Mouse (Mus musculus): ENCODE measurements around the gene Rcsd1. TPM values are rescaled to one million over a fixed set of nuclear protein-coding genes. Genes with fewer than 3 reads are reported as not detected.

The Rcsd1 gene
- polyA plus RNA-seq, 1 experiment from 2014 or later = 4.7 TPM

DNA sequence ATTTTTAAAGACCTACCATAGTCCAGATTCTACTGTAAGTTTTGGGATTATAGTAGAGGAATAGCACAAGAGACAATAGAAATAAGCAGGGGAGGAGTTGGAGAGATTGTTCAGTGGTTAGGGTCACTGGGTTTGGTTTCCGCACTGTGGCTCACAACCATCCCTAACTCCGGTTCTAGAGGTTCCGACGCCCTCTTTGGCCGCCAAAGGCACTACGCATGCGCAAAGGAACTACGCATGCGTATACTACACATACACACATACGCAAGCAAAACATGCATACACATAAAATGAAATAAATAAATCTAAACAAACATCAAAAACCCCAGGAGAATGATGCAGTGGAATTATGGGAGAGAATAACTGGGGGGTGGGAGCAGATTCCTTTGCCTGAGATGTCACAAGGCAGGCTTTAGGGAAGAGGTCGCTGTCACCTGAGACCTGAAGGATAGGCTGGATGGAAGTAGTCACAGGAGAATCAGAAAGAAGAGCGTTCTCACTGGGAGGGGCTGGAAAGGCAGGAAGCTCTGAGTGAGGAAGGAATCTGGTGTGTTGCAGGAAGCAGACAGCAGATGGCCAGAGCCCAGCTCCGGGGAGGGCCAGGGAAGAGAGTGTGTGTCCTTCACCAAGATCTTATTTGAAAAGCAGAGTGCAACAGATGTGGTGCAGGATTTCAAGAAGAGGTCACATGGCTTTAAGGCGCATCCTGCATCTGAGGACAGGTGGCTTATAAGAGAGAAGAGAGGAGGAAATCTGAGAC lies 56.3 kb downstream of the Rcsd1 start:
- Histone ChIP-seq H3K4me3 (replicated peaks; ENCODE audit: low read depth, low read length) (no peak overlapping the region), H3K4me1 (ENCODE audit: control insufficient read depth, insufficient read depth, low read length) (no peaks in the 10 kb centered on the region), H3K27ac (replicated peaks; ENCODE audit: low read depth, low read length) (no peak overlapping the region), H3K4me2 (ENCODE audit: low read length) (no peak overlapping the region), H3K9ac (replicated peaks; ENCODE audit: low read length) (no peak overlapping the region), H3K27me3 (ENCODE audit: control insufficient read depth, insufficient read depth, low read length) (no peaks in the 10 kb centered on the region), H3K9me3 (ENCODE audit: control insufficient read depth, low read length) (no peaks in the 10 kb centered on the region), H3K36me3 (ENCODE audit: control insufficient read depth, insufficient read depth, low read length) (no peaks in the 10 kb centered on the region)
- WGBS = 92% methylated on average over 14 of the region's 14 CpGs
- DNase-seq (no peak), ATAC-seq (ENCODE audit: low FRiP score, low TSS enrichment) (no peak)

DNA sequence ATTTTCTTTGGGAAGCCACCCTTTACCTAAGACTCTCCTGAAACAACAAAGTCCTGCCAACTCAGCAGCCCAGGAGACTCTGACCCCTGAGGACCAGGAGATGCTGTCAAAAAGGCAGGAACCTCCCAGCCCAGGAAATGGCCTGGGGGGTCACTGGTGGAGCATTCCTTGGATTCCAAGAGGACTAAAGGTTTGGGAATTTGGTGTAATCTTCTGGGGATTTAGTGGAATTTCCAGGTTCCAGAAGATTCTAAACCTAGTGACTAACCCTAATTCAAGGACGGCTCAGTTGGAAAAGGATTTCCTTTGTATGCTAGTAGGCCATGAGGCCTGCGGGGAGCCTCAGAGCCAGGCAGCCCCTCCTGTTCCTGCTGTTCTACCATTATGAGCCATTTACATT lies 57.0 kb downstream of the Rcsd1 start:
- 79% methylated on average over 2 of the region's 2 CpGs for WGBS

DNA sequence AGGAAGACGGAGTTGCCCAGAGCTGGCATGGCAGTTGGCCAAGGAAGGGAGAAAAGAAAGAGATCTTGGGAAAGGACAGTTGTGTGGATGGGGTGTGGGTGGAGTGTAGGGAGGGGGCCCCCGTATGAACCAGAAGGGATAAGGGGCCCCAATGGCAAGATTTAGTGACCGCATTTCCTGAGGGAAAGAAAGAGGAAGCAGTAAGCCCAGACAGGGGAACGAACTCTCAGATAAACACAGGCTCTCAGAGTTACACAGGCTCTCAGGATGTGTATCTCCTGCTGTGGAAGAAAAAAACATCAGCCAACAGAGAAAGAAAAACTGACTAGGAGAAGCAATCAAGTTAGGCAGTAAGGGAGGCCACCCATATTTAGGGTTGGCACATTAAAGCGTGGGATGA lies 58.4 kb downstream of the Rcsd1 start:
- Histone ChIP-seq H3K9me3 (ENCODE audit: control insufficient read depth, low read length) (no peaks in the 10 kb centered on the region), H3K4me3 (replicated peaks; ENCODE audit: low read depth, low read length) (no peak overlapping the region), H3K4me2 (ENCODE audit: low read length) (no peak overlapping the region), H3K27ac (replicated peaks; ENCODE audit: low read depth, low read length) (no peak overlapping the region), H3K27me3 (ENCODE audit: control insufficient read depth, insufficient read depth, low read length) (no peaks in the 10 kb centered on the region), H3K9ac (replicated peaks; ENCODE audit: low read length) (no peak overlapping the region), H3K4me1 (ENCODE audit: control insufficient read depth, insufficient read depth, low read length) (no peaks in the 10 kb centered on the region), H3K36me3 (ENCODE audit: control insufficient read depth, insufficient read depth, low read length) (no peaks in the 10 kb centered on the region)
- 78% methylated on average over 5 of the region's 5 CpGs for WGBS
- ATAC-seq (ENCODE audit: low FRiP score, low TSS enrichment) = no peak
- DNase-seq = no peak

More for the DNA sequence above, 57.0 kb downstream of the Rcsd1 start:
- no peaks in the 10 kb centered on the region for H3K9me3 ChIP-seq (ENCODE audit: control insufficient read depth, low read length)
- no peak overlapping the region for H3K4me3 ChIP-seq (replicated peaks; ENCODE audit: low read depth, low read length)
- H3K4me2 ChIP-seq (ENCODE audit: low read length) = no peak overlapping the region
- no peak for DNase-seq
- no peak for ATAC-seq (ENCODE audit: low FRiP score, low TSS enrichment)
- no peak overlapping the region for H3K9ac ChIP-seq (replicated peaks; ENCODE audit: low read length)
- H3K36me3 ChIP-seq (ENCODE audit: control insufficient read depth, insufficient read depth, low read length) = no peaks in the 10 kb centered on the region
- H3K27ac ChIP-seq (replicated peaks; ENCODE audit: low read depth, low read length) = no peak overlapping the region
- no peaks in the 10 kb centered on the region for H3K4me1 ChIP-seq (ENCODE audit: control insufficient read depth, insufficient read depth, low read length)
- H3K27me3 ChIP-seq (ENCODE audit: control insufficient read depth, insufficient read depth, low read length) = no peaks in the 10 kb centered on the region

DNA sequence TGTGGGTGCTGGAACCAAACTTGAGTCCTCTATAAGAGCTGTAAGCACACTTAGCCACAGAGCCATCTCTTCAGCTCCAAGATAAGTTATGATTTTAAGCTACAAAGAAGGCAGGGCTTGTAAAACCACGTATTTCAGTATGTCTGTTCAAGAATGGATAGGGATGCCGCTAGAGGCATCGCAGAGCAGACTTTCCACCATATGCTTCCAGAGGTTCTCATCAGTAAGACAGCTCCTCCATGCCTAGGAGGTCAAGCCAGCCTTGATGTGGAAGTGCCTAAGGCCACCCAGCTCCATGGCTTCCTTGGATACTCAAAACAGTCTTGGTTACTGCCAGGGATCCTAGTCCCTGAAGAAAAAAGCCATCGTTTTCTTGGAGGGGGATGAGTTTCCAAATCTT lies 64.5 kb downstream of the Rcsd1 start:
- H3K9me3 ChIP-seq (ENCODE audit: control insufficient read depth, low read length) = no peaks in the 10 kb centered on the region
- H3K27me3 ChIP-seq (ENCODE audit: control insufficient read depth, insufficient read depth, low read length) = no peaks in the 10 kb centered on the region
- H3K36me3 ChIP-seq (ENCODE audit: control insufficient read depth, insufficient read depth, low read length) = no peaks in the 10 kb centered on the region
- H3K4me1 ChIP-seq (ENCODE audit: control insufficient read depth, insufficient read depth, low read length) = no peaks in the 10 kb centered on the region
- no peak overlapping the region for H3K9ac ChIP-seq (replicated peaks; ENCODE audit: low read length)
- DNase-seq (no peak), ATAC-seq (ENCODE audit: low FRiP score, low TSS enrichment) (no peak)
- no peak overlapping the region for H3K4me3 ChIP-seq (replicated peaks; ENCODE audit: low read depth, low read length)
- H3K27ac ChIP-seq (replicated peaks; ENCODE audit: low read depth, low read length) = no peak overlapping the region
- WGBS = 79% methylated on average over 4 of the region's 4 CpGs
- H3K4me2 ChIP-seq (ENCODE audit: low read length) = no peak overlapping the region

DNA sequence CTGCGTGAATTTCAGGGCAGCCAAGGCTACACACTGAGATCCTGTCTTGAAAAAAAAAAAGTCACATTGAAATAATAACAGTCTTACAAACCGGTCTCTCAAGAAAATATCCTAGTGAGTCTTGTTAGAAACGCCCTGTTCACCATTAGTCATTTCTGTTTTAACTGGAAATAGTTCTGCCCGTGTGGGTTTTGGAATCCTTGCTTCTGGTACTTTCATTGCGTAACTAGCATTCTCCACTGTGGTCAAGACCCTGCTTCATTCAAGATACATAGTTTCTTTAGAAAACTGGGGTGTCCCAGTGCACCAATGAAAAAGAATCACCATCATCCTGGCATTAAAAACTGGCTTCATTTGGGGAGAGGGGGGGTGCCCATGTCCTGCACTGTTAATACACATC lies 65.8 kb downstream of the Rcsd1 start:
- Histone ChIP-seq H3K4me1 (ENCODE audit: control insufficient read depth, insufficient read depth, low read length) (no peaks in the 10 kb centered on the region), H3K27ac (replicated peaks; ENCODE audit: low read depth, low read length) (no peak overlapping the region), H3K4me2 (ENCODE audit: low read length) (no peak overlapping the region), H3K36me3 (ENCODE audit: control insufficient read depth, insufficient read depth, low read length) (no peaks in the 10 kb centered on the region), H3K4me3 (replicated peaks; ENCODE audit: low read depth, low read length) (no peak overlapping the region), H3K27me3 (ENCODE audit: control insufficient read depth, insufficient read depth, low read length) (no peaks in the 10 kb centered on the region), H3K9me3 (ENCODE audit: control insufficient read depth, low read length) (no peaks in the 10 kb centered on the region), H3K9ac (replicated peaks; ENCODE audit: low read length) (no peak overlapping the region)
- WGBS = 78% methylated on average over 5 of the region's 5 CpGs
- DNase-seq (no peak), ATAC-seq (ENCODE audit: low FRiP score, low TSS enrichment) (no peak)

DNA sequence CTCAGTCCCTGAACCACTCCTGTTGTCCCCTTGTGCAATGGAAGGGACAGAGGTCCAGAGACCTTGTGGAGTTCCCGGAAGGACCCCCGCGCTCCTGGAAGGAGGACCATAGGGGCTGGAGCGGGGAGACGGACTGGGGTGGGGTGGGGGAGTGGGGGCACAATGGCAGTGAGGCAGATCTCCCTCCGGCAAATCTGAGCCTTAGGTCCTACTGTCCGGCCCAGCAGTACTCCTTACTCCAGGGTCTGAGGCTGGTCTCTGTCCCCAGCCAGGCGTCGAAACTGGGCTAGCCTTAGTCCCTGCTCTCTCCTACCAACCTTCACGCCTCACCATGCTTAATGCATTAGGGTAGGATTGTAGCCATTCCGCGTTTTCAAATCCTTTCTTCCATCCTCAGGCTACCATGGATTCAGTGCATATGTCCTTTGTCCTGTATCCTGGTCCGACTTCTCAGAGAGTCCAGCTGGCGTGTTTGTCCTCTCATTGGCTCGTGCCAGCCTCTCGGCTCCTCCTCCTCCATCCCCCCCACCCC lies 66.7 kb downstream of the Rcsd1 start:
- Histone ChIP-seq H3K36me3 (ENCODE audit: control insufficient read depth, insufficient read depth, low read length) (no peaks in the 10 kb centered on the region), H3K27ac (replicated peaks; ENCODE audit: low read depth, low read length) (peak overlapping the region; percentile 93), H3K27me3 (ENCODE audit: control insufficient read depth, insufficient read depth, low read length) (no peaks in the 10 kb centered on the region), H3K4me2 (ENCODE audit: low read length) (peak overlapping the region; percentile 60), H3K4me3 (replicated peaks; ENCODE audit: low read depth, low read length) (peak overlapping the region; percentile 76), H3K4me1 (ENCODE audit: control insufficient read depth, insufficient read depth, low read length) (no peaks in the 10 kb centered on the region), H3K9me3 (ENCODE audit: control insufficient read depth, low read length) (no peaks in the 10 kb centered on the region), H3K9ac (replicated peaks; ENCODE audit: low read length) (peak overlapping the region; percentile 89)
- WGBS = under 1% methylated on average over 16 of the region's 16 CpGs
- DNase-seq (peak; percentile 84), ATAC-seq (ENCODE audit: low FRiP score, low TSS enrichment) (peak; percentile 85)

DNA sequence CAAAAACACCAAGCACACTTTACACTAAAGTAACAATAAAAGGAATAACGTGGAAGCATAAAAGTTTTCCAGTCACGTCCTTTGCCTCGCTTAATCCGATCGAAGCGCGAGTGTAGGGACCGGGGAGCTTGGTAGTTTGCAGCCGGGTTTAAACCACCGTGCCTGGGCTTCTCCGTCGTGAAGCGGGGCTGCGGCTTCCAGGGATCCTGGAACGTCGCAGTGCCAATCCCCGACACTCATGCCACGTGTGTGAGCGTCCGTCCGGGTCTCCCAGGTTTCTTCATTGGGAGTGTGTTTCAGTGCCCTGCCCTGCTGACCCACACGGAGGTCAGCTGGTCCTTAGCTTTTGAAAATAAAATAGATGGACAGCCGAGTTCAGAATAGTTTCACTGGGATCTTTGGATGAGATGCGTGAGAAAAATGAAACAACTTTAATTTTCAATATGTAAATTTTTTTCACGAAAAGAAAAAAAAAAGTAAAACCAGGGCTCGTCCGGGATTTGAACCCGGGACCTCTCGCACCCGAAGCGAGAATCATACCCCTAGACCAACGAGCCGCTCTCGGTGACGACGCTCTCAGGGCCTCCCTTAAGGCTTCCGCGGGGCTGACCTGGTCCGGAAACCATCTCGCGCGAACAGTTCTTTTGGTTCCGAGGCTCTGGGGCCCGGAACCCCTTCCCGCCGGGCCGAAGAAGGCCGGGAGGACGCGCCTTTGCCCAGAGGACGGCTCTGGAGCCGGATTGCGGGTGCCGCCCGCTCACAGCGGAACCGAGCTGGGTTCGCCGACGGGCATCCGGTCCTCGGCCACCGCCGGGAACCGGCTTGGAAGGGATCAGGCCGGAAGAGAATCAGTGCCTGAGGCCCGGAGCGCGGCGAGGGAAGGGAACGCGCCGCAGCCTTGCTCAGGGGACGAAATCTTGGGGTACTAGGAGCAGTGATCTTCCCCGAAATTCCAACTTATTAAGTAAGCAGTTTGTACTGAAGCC lies 67.5 kb downstream of the Rcsd1 start:
- Histone ChIP-seq H3K36me3 (ENCODE audit: control insufficient read depth, insufficient read depth, low read length) (no peaks in the 10 kb centered on the region), H3K4me1 (ENCODE audit: control insufficient read depth, insufficient read depth, low read length) (no peaks in the 10 kb centered on the region), H3K27ac (replicated peaks; ENCODE audit: low read depth, low read length) (peak overlapping the region; percentile 93), H3K4me3 (replicated peaks; ENCODE audit: low read depth, low read length) (peak overlapping the region; percentile 76), H3K9ac (replicated peaks; ENCODE audit: low read length) (peak overlapping the region; percentile 89), H3K4me2 (ENCODE audit: low read length) (peak overlapping the region; percentile 60), H3K9me3 (ENCODE audit: control insufficient read depth, low read length) (no peaks in the 10 kb centered on the region), H3K27me3 (ENCODE audit: control insufficient read depth, insufficient read depth, low read length) (no peaks in the 10 kb centered on the region)
- ATAC-seq (ENCODE audit: low FRiP score, low TSS enrichment) (peak; percentile 84), DNase-seq (peak; percentile 90)
- under 1% methylated on average over 75 of the region's 75 CpGs for WGBS

DNA sequence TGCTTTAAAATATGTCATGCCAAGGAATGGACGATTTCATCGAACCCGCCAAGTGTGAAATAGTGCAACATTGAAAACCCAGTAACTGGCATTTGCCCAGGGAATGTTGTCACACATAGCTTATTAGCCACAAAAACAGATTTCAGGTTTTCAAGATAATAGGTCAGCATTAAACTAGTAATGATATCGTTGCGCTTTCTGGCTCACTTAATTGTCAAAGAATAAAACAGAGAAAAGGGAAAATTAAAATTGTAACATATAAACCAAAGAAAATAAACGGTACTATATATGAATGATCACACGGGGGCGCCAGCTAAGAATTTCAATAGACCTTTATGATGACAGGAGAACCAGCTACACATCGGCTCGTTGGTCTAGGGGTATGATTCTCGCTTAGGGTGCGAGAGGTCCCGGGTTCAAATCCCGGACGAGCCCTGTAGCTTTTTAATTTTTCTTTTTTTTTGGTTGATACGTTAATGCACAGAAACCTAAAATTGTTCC lies 68.2 kb downstream of the Rcsd1 start:
- H3K27me3 ChIP-seq (ENCODE audit: control insufficient read depth, insufficient read depth, low read length) = no peaks in the 10 kb centered on the region
- H3K36me3 ChIP-seq (ENCODE audit: control insufficient read depth, insufficient read depth, low read length) = no peaks in the 10 kb centered on the region
- H3K4me1 ChIP-seq (ENCODE audit: control insufficient read depth, insufficient read depth, low read length) = no peaks in the 10 kb centered on the region
- H3K4me2 ChIP-seq (ENCODE audit: low read length) = peak overlapping the region; percentile 51
- peak; percentile 87 for DNase-seq
- ATAC-seq (ENCODE audit: low FRiP score, low TSS enrichment) = peak; percentile 63; the same call in 1 of the 2 replicates
- H3K9me3 ChIP-seq (ENCODE audit: control insufficient read depth, low read length) = no peaks in the 10 kb centered on the region
- H3K27ac ChIP-seq (replicated peaks; ENCODE audit: low read depth, low read length) = no peak overlapping the region
- no peak overlapping the region for H3K9ac ChIP-seq (replicated peaks; ENCODE audit: low read length)
- 5% methylated on average over 16 of the region's 16 CpGs for WGBS
- peak overlapping the region; percentile 76 for H3K4me3 ChIP-seq (replicated peaks; ENCODE audit: low read depth, low read length)
